Mouse (Mus musculus) lung, adult 2 months (tissue): ENCODE results near the gene Doc2b. TPM values are rescaled to one million over a fixed set of nuclear protein-coding genes. Genes with fewer than 3 reads are reported as not detected.

Experiments used
- DNase-seq: peaks from one replicate; pipeline ENCODE4 v3.0.0; 2022
- H3K4me1 ChIP-seq: fragments of 200-500 bp; 2 replicates; pipeline ENCODE4 v1.6.1; 2011; ENCODE audit warnings: low read length; ENCODE audit not compliant: control insufficient read depth, insufficient read depth
- H3K4me3 ChIP-seq: fragments of 200-500 bp; replicated peaks from 2 replicates; pipeline ENCODE3; 2011; ENCODE audit warnings: low read depth, mild to moderate bottlenecking, control low read depth, low read length; ENCODE audit errors: extremely low read depth
- CTCF ChIP-seq: fragments of 200-500 bp; IDR thresholded peaks from 2 replicates; pipeline ENCODE4 v1.5.1; 2011; ENCODE audit warnings: mild to moderate bottlenecking, low read length, control low read depth; ENCODE audit not compliant: insufficient read depth
- POLR2A ChIP-seq: fragments of 200-500 bp; IDR thresholded peaks from 2 replicates; pipeline ENCODE4 v1.6.1; 2011; ENCODE audit warnings: low read depth, mild to moderate bottlenecking, control low read depth, low read length, borderline replicate concordance; ENCODE audit errors: extremely low read depth
- WGBS: fragments of 180-500 bp; shearing (Covaris S2); methylation state at CpG from one replicate; pipeline ENCODE4 v1.1.7; 2018; 5-methylcytosine and 5-hydroxymethylcytosine counted together
- polyA plus RNA-seq: library from polyadenylated mRNA; depleted of rRNA; stranded (reverse); fragments of >200 nt; gene quantifications from 2 replicates; pipeline ENCODE4 v1.2.3, GENCODE M21; 2012; rRNA removed

Gene Doc2b
- 0.22 and 0.33 TPM in 2 replicates for polyA plus RNA-seq

DNA sequence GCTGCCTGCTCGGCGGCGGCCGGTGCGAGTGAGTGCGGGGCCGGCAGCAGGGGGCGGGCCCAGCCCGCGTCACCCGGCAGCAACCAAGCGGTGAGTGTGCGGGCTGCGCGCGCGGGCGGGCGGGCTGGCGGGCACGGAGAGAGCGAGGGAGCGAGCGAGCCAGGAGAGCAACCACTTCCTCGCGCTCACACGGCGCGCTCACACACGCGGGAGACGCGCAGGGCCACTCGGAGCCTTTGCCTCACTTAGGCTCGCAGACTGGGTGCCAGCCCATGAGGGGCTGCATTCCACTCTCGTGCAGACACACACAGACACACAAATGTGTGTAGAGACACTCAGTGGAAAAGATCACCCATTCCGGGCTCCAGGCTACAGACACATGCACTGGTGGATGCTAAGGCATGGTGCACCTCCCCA lies at the start of gene Doc2b:
Gene Doc2b, minus strand, starts transcription at position 21 of the 417 bp plus-strand sequence.
- peak within 1 kb of the TSS; percentile 3 for H3K4me3 ChIP-seq
- WGBS = 6% methylated on average over 35 of the region's 37 CpGs
- DNase-seq = no peak
- TF ChIP-seq POLR2A = no peak
- TF ChIP-seq CTCF = no peak
- no peaks in the 10 kb centered on the region for H3K4me1 ChIP-seq

DNA sequence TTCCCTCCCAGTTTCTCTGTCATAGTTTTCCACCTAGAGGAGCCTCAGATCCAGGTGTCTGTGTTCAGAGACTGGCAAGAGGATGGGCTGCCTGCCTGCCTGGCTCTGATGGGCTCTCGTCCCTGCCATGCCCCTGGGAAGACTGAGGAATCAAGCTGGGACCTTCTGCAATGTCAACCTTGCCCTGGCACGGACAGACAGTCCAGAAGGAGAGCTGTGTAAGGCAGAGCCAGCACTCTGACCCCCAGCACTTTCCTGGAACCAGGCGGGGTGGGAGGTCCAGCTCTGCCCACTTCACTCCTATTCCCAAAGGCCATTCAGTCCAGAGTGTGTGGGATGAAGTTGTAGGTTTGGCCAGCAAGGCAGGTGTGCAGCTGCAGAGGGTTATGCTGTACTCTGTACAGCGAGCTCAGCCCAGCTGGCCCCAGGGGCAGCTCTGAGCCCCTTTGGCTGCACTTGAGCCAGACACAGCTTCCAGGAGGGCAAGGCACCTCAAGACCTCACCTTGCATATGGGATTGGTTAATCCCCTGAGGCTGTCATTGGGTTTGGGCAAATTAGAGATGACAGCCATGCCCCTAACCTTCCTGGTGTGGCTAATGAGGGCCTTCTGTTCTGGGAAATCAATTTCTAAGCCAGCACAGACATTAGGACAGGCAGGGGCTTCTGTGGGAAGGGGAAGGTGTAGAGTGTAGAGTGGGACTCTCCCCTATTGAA lies 47.2 kb upstream of the Doc2b start:
- Histone ChIP-seq H3K4me3 (no peak overlapping the region), H3K4me1 (no peaks in the 10 kb centered on the region)
- no peak for DNase-seq
- WGBS = 89% methylated on average over 4 of the region's 4 CpGs
- no peak for TF ChIP-seq CTCF
- TF ChIP-seq POLR2A = no peak

DNA sequence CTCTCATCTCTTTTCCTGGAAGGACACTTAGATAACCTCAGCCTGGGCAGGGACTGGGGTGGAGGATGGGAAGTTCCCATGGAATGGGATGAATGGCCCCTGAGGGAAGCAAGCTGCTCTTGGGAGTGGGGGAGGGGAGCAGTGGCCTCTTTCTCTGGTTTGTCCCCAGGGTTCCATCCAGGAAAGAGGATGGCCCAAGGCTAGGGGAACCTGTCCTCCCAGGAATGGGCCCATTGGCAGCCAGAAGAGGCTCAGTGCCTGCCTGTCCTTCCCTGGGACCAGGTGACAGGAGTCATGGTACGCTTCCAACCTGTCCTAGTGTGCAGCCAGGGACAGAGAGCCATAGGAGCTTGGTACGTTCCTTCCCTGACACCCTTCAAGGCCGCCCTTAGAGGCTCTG lies 45.7 kb upstream of the Doc2b start:
- no peak for DNase-seq
- Histone ChIP-seq H3K4me3 (no peak overlapping the region), H3K4me1 (no peaks in the 10 kb centered on the region)
- TF ChIP-seq CTCF = no peak
- no peak for TF ChIP-seq POLR2A
- 89% methylated on average over 3 of the region's 3 CpGs for WGBS

DNA sequence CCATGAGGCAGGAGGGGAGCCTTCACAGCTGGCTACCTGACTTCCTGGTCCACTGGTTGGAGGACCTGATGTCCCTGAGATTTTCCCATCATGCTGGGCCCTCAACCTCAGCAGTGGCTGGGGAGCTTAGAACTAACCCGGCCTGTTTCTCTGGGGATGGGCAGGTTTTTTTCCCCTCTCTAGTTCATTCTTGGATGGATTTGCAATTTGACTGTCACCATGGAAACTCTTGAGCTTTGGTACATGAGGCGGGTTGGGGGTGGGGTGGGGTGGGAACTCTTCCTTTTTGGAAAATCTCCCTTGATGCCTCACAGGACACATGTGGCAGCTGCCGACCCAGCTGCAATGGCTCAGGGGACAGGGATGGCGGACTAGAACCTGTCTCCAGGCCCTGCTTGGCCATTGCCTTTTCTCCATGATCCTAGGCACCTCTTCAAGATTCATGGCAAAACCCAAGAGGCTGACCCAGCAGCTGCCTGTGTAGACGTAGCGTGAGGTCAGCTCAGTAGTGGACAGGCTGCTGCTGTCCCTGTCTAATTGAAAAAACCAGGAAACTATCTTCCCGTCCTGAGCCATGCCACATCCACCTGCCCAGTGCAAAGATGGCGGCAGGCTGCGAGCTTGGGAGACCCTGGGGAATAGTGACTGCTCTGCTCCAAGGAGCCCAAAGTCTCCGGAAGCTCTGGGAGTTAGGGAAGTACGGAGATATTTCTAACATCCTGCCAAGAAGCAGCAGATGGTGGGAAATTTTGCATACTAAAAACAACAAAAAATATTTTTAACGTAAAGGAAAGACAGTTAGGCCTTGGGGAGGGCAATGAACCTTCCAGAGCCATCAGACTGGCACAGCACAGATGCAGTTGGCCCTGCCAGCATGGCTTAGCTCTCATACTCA lies 43.9 kb upstream of the Doc2b start:
- TF ChIP-seq POLR2A = no peak
- TF ChIP-seq CTCF = no peak
- 80% methylated on average over 12 of the region's 12 CpGs for WGBS
- Histone ChIP-seq H3K4me1 (no peaks in the 10 kb centered on the region), H3K4me3 (no peak overlapping the region)
- DNase-seq = no peak

DNA sequence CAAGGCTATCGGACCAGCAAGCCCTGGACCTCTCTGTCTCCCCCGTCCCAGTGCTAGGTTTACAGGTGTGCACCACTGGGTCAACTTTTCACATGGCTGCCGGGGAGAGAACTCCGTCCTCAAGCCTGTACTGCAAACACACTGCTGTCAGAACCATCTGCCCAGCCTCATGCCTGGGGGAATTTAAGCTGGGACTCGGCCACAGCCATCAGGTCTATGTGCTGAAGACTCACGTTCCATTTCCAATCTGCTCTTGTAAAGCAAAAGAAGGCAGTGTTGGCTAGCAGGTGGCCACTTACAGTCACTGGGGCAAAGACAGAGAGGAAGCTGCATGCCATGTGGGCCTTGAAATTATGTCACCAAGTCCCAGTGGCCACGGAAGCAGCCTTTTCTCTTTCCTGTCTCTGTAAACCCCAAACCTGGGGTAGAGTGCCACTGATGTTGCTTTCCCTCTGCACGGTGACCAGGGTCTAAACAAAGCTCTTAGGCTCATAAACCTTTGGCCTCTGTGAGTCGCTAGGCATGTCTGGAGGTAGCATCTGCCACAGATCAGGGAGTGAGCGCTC lies 43.1 kb upstream of the Doc2b start:
- WGBS = 81% methylated on average over 10 of the region's 10 CpGs
- TF ChIP-seq POLR2A = no peak
- TF ChIP-seq CTCF = no peak
- H3K4me3 ChIP-seq = no peak overlapping the region
- no peak for DNase-seq
- no peaks in the 10 kb centered on the region for H3K4me1 ChIP-seq

DNA sequence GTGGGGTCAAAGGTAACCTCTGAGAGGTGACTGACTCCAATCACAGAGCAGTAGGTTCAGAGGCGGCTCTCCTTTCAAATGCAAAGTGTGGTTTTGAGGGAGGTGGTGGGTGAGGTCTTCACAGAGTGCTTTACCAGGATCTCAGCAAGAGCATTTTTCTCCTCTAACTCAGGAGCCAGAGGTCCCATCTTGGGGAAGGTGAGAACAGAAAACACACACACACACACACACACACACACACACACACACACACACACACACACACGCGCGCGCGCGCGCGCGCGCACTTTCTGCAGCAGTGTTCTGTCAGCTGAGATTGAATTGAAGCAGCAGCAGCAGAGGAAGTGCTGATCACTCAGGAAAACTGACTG lies 40.4 kb upstream of the Doc2b start:
- WGBS = 75% methylated on average over 11 of the region's 11 CpGs
- Histone ChIP-seq H3K4me1 (no peaks in the 10 kb centered on the region), H3K4me3 (no peak overlapping the region)
- TF ChIP-seq CTCF (no peak), POLR2A (no peak)
- no peak for DNase-seq

DNA sequence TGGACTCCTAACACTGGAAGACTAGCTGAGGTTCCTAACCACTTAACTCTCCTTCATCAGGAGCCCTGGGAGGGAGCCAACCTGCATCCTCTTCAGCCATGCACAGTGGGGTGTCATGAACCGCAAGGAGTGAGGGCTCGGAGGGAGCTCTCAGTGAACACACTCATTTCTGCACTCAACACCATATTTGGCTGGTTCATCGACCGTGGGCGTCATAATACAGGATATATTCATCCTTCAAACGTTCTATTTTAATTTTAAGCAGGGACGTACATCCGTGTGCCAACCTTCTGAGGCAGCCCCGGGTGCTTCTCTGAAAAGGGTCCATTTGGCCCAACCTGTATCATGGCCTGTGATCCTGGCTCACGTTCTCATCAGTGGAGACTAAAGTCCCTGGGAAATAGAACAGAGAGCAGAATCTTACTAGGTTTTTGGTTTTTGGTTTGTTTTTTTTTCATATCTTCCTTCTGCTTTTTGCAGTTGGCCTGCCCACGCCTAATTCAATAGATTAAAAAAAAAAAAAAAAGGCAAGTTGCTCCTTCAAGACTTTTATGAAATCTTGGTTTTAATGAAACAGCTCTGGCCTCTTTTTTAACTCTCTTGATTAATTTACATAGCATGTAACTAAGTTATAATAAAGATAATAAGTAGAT lies 39.9 kb upstream of the Doc2b start:
- Histone ChIP-seq H3K4me3 (no peak overlapping the region), H3K4me1 (no peaks in the 10 kb centered on the region)
- TF ChIP-seq CTCF (no peak), POLR2A (no peak)
- no peak for DNase-seq
- WGBS = 66% methylated on average over 11 of the region's 11 CpGs

DNA sequence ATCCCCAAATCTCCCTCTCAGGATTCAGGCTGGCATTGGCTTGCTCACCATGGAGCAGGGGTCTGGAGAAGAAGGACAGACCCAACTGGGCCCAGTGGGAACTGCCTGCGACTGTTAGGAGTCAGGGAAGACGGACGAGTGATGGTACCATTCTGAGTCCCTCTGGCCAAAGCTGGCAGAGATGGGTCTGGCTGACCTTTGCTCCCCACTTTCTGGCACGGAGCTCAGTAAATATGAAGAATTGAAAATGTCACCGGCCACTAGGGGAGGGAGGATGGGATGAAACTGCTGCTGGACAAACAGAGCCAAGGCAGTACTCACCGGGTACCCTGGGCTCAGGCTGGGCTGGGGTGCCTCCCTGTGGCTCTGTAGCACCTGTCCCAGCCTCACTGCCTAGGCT lies 37.2 kb upstream of the Doc2b start:
- no peak overlapping the region for H3K4me3 ChIP-seq
- TF ChIP-seq POLR2A (no peak), CTCF (no peak)
- DNase-seq = no peak
- 78% methylated on average over 6 of the region's 6 CpGs for WGBS
- no peaks in the 10 kb centered on the region for H3K4me1 ChIP-seq

DNA sequence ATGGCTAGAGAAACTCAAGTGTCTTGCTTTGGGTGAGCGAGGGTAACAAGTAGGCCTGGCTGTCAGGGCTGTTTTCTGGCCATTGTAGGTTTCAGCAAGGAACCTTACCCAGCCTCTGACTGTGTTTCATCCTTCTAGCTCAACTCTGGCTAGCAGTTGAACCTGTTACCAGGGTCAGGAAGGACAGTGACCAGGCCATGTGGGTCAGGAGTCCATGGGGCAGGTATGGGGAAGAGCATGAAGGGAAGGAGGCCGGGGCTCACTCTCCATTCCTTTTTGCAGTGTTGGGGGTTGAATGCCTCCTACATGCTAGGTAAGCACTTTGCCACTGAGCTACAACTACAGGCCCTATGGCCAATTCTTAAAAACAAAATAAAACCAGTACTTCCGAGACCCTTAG lies 34.5 kb upstream of the Doc2b start:
- DNase-seq = no peak
- H3K4me1 ChIP-seq = no peaks in the 10 kb centered on the region
- TF ChIP-seq POLR2A = no peak
- no peak for TF ChIP-seq CTCF
- 93% methylated on average over 3 of the region's 3 CpGs for WGBS
- H3K4me3 ChIP-seq = no peak overlapping the region
